Mouse (Mus musculus) embryo, embryonic 11.5 days (tissue): Measurements from ENCODE around the gene Hist1h4c.
"Not testable (repeated sequence)": the region's sequence is repeated elsewhere in the genome, so short reads cannot be mapped to it uniquely, and the experiment has no call there.

ENCODE experiments used
- DNase-seq: peaks from one replicate; pipeline ENCODE4 v3.0.0-alpha.2; 2012; ENCODE audit warnings: low read depth, low spot score

Gene Hist1h4c

GRCm38 (mm10) chr13:23696061-23696474 is 2.2 kb downstream of the Hist1h4c start:
- no peak for DNase-seq

DNA sequence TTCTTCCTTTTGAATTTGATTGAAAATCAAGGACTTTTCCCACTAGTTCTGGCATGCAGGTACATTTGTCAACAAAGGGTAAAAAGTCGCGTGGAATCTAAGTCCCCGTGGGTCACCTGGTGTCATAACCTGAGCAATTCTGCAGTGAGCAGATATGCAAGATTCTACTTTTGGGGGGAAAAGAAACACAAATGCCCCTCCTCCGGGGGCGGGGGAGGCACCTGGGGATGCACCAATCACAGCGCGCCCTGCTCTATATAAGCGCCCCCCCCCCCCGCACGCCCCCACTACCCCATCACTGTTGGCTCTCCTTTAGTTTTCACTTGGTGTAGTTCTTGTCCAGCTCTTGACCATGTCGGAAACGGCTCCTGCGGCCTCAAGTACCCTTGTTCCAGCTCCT is 2.7 kb downstream of the Hist1h4c start, which contains the start of gene Hist1h1t:
Gene Hist1h1t (plus strand): TSS at position 301 of the 400 bp plus-strand sequence.
- no peak for DNase-seq

- no peak for DNase-seq
Observed at GRCm38 (mm10) chr13:23694956-23695355, 3.3 kb downstream of the Hist1h4c start.

DNA sequence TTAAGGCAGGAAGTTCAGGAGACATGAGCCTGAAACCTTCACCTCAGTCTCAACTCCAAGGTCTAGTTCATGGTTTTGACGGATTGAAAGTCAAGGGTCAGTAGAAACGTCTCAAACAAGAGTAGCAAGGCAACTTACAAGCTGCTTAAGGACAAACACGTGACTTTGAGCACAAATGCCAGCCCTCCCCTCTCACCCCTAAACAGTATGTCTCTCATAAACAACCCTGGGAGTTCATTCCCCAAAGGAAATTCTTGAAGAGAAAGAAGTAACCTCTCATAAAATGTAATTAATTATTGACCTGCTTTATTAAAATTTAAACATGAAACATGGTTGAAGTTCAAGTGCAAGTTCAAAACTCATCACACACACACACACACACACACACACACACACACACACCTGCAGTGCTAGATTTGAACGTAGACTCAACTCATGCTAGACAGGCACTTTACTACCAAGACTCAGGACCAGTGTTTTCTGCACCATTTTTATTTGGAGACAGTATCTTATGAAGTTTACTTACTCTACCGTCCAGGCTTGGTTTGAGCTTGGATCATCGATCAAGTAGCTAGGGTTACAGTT is 4.3 kb downstream of the Hist1h4c start:
- no peak for DNase-seq

DNA sequence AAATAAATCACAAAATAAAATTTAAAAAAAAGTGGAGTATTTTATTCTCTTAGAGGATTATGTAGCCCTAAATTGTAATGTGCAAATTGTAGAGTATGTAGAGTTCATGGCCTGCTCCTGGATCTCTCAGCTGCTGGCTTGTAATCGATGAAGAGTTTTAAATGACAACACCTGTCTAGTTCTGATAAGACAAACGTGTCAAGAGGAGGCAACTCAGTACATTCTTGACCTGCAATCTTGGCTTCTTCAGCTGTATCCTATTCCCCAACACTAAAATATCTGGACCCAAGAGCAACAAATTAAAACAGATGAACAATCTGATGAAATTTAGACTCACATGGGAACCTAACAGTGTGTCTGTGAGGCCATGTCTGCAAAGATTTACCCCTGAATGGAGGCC is 8.8 kb downstream of the Hist1h4c start:
- DNase-seq = no peak

DNA sequence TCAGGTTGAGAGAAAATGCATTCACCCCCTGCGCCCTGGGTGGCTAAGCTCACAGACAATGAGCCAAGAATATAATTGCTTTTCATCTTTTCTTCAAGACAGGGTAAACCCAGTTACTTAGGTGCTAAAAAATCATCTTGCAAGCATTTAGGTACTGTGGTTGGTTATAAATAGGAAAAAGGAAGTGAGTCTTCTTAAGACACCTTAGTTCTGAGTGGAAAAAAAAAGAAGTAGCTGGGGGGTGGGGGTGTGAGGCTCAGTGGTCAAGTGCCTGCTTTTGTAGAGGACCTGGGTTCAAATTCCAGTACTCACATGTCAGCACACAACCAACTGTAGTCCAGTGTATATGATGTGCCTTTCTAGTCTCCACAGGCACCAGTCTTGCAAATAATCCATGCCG is 9.3 kb downstream of the Hist1h4c start:
- DNase-seq = no peak

DNA sequence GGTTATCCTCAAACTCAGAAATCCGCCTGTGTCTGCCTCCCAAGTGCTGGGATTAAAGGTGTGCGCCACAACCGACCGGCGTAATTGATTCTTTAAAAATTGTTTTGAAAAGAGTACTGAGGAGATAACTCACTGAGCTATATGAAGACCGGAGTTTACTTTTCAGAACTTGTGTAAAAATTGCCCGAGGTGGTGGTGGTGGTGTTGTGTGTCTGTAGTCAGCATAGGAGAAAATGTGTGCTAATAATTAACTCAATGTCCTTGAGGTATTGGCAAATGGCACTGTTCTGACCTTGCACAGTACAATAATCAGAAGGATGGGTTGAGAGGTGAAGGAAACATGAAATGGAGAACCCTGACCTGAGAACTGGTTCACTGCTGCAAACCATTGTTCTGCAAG is 10.3 kb downstream of the Hist1h4c start:
- no peak for DNase-seq

GRCm38 (mm10) chr13:23687181-23687580 is 11.1 kb downstream of the Hist1h4c start:
- no peak for DNase-seq

DNA sequence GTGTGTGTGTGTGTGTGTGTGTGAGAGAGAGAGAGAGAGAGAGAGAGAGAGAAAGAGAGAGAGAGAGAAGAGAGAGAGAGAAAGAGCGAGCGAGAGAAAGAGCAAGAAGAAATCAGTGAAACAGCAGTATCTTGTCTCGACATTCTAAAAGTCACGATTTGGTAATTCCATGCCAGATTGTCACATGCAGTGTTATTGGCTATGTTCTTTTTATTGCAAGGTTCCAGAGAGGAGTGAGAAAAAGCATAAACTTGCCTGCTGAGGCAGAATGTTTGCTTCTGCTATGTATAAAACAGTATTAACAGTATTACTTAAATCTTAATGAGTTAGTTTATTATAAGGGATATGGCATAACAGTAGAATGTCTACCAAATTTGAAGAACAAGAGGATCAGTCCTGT is 12.3 kb downstream of the Hist1h4c start:
- DNase-seq = no peak

- peak; percentile 16 for DNase-seq
Observed at GRCm38 (mm10) chr13:23685121-23685861, 13.0 kb downstream of the Hist1h4c start.

DNA sequence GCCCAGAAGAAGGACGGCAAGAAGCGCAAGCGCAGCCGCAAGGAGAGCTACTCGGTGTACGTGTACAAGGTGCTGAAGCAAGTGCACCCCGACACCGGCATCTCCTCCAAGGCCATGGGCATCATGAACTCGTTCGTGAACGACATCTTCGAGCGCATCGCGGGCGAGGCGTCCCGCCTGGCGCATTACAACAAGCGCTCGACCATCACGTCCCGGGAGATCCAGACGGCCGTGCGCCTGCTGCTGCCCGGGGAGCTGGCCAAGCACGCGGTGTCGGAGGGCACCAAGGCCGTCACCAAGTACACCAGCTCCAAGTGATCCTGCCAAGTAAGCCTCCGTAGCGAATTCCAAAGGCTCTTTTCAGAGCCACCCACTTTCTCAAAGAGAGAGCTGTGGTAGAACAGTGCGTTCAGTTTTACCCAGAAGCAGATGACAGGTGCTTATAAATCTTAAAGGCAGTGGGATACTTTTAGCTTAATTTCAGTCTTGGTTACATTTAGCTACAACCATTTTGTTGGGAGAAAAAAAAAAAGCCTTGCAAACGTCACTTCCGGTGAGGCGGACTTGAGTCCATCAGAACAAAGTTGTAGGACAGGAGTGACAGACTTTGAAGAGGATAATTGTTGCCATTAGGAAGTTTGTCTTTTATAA is 13.8 kb downstream of the Hist1h4c start:
- DNase-seq = peak; percentile 78

GRCm38 (mm10) chr13:23683755-23684281 is 14.4 kb downstream of the Hist1h4c start, which contains the start of the genes Hist1h2ac and Hist1h2bc:
Gene Hist1h2ac (minus strand): TSS chr13:23683948.
Gene Hist1h2bc (plus strand): TSS chr13:23684199.
- peak; percentile 84 for DNase-seq

GRCm38 (mm10) chr13:23682947-23683754 is 15.1 kb downstream of the Hist1h4c start:
- DNase-seq = not testable (repeated sequence)

DNA sequence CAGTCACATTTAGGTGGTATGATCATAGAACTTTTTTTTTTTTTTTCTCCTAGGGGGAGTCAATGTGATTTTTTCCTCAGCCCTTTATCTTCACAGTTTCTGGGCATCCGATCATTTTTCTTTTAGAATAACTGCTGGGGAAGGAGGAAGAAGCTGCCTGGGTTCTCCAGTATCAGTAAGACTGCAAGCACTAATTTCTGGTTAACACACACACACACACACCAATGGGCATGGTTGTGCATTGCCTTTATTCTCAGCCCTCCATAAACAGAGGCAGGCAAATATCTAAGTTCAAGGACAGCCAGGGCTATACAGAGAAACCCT is 15.7 kb downstream of the Hist1h4c start:
- no peak for DNase-seq

GRCm38 (mm10) chr13:23681990-23682582 is 16.2 kb downstream of the Hist1h4c start:
- no peak for DNase-seq

- no peak for DNase-seq
Observed at GRCm38 (mm10) chr13:23662536-23662935, 35.7 kb downstream of the Hist1h4c start.

- DNase-seq = no peak
Observed at GRCm38 (mm10) chr13:23659636-23660366, 38.5 kb downstream of the Hist1h4c start.
